Mouse (Mus musculus) midbrain, embryonic 16.5 days (tissue): ENCODE data around the gene Plce1. TPM values are rescaled to one million over a fixed set of nuclear protein-coding genes. Genes with fewer than 3 reads are reported as not detected.

Experiments used
- ATAC-seq: fragments of 200-750 bp; cut with Nextera tagmentation; 2 replicates; pipeline ENCODE4 v1.8.0; 2017; ENCODE audit warnings: moderate TSS enrichment
- H3K27ac ChIP-seq: fragments of 300-500 bp; sonication (generic); 2 replicates; pipeline ENCODE4 v1.5.1; 2014; ENCODE audit warnings: mild to moderate bottlenecking, low read length, mixed read lengths
- H3K27me3 ChIP-seq: fragments of 300-500 bp; sonication (generic); 2 replicates; pipeline ENCODE4 v1.6.1; 2014; ENCODE audit warnings: low read depth, low read length, mixed read lengths; ENCODE audit not compliant: control insufficient read depth, insufficient read depth
- H3K36me3 ChIP-seq: fragments of 300-500 bp; sonication (generic); 2 replicates; pipeline ENCODE4 v1.6.1; 2014; ENCODE audit warnings: mild to moderate bottlenecking, low read length, moderate library complexity, mixed read lengths; ENCODE audit not compliant: control insufficient read depth, insufficient read depth
- H3K4me1 ChIP-seq: fragments of 300-500 bp; sonication (generic); 2 replicates; pipeline ENCODE4 v1.6.1; 2014; ENCODE audit warnings: mild to moderate bottlenecking, low read length, mixed read lengths; ENCODE audit not compliant: control insufficient read depth, insufficient read depth
- H3K4me2 ChIP-seq: fragments of 300-500 bp; sonication (generic); 2 replicates; pipeline ENCODE4 v1.6.1; 2014; ENCODE audit warnings: mild to moderate bottlenecking, low read length, mixed read lengths
- H3K4me3 ChIP-seq: fragments of 300-500 bp; sonication (generic); 2 replicates; pipeline ENCODE4 v1.5.1; 2014; ENCODE audit warnings: low read depth, mild to moderate bottlenecking, low read length, moderate library complexity, mixed read lengths
- H3K9ac ChIP-seq: fragments of 300-500 bp; sonication (generic); 2 replicates; pipeline ENCODE4 v1.6.1; 2014; ENCODE audit warnings: low read depth, low read length, mixed read lengths
- H3K9me3 ChIP-seq: fragments of 300-500 bp; sonication (generic); replicated peaks from 2 replicates; pipeline ENCODE4 v1.6.1; 2014; ENCODE audit warnings: mild to moderate bottlenecking, low read length, mixed read lengths; ENCODE audit not compliant: control insufficient read depth, poor library complexity, severe bottlenecking
- WGBS: fragments of 180-500 bp; shearing (Covaris S2); extraction: QIAGEN DNeasy Blood & Tissue Kit; methylation state at CpG from one replicate; pipeline ENCODE4 v1.1.7; 2014; 5-methylcytosine and 5-hydroxymethylcytosine counted together
- polyA plus RNA-seq: library from polyadenylated mRNA; unstranded; fragments of >200 nt; fragmentation: Nextera tagmentation; extraction: Ambion mirVana; gene quantifications from 2 replicates; pipeline ENCODE4 v1.2.1, GENCODE M21; 2015

Plce1 gene
- polyA plus RNA-seq, 1 experiment from 2014 or later: 4.4 TPM

DNA sequence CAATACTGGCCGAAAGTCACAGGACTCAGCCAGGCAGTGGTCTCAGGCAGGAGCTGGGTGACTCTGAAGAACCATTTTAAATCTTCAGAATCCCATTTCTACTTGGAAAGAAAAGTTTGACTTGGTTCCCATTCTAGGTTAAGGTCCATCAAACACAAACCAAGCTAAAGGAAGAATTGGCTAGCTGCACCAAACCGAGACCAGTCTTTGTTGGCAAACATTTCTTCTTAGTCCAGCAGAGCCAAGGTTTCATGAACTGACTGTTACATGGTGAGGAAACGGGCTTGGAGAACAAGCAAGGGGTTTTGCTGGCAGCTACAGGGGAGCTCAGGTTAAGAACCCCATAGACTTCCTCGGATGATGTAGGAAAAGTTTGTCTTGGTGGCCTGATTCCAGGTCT, 212.9 kb downstream of the Plce1 start:
- no peak overlapping the region for H3K4me3 ChIP-seq
- no peak overlapping the region for H3K4me2 ChIP-seq
- 90% methylated on average over 4 of the region's 4 CpGs for WGBS
- H3K27ac ChIP-seq: no peak overlapping the region
- no peak overlapping the region for H3K9ac ChIP-seq
- H3K27me3 ChIP-seq: no peaks in the 10 kb centered on the region
- ATAC-seq: no peak
- no peaks in the 10 kb centered on the region for H3K4me1 ChIP-seq
- H3K36me3 ChIP-seq: no peaks in the 10 kb centered on the region
- no peaks in the 10 kb centered on the region for H3K9me3 ChIP-seq

- no peaks in the 10 kb centered on the region for H3K9me3 ChIP-seq
- no peaks in the 10 kb centered on the region for H3K27me3 ChIP-seq
- H3K4me1 ChIP-seq: no peaks in the 10 kb centered on the region
- H3K9ac ChIP-seq: no peak overlapping the region
- no peak for ATAC-seq
- H3K36me3 ChIP-seq: no peaks in the 10 kb centered on the region
- H3K4me2 ChIP-seq: no peak overlapping the region
- 94% methylated on average over 8 of the region's 8 CpGs for WGBS
- H3K27ac ChIP-seq: no peak overlapping the region
- H3K4me3 ChIP-seq: no peak overlapping the region
These were observed 220.9 kb downstream of the Plce1 start for GRCm38 (mm10) chr19:38701776-38702175.

DNA sequence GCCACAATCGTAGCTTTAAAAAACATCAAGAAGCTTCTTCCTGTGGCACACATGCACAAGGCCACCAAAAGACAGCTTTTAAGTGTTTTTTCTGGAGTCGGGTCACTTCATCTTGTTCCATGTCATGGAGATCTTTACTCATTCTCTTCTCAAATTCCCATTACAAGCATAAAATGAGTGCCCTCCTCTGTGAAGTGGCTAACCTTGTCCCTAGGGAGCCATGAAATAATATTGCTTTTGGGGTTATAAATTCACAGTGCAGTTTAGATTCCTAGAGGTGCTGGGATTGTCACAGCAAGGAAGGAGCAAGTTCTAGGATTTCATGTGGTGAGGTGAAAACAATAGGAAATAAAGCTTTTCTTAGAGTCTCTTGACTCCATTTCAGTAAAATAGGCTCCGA, 223.8 kb downstream of the Plce1 start:
- WGBS: 82% methylated on average over 3 of the region's 3 CpGs

DNA sequence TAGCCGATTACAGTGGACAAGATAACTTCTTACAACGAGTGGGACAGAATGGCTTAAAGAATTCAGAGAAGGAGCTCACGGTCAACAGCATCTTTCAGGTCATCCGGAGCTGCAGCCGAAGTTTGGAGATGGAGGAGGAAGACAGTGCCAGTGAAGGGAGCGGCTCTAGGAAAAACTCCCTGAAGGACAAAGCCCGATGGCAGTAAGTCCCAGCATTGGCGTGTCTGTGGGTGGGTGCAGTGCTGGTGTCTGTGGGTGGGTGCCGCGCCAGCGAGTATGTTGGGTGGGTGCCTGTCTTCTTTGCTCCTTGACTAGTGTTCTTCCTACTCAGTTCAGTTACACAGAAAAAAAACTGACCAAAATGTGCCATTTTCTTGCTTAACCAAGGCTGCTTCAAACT, 224.3 kb downstream of the Plce1 start:
- Histone ChIP-seq H3K36me3 (no peaks in the 10 kb centered on the region), H3K27ac (no peak overlapping the region), H3K9ac (no peak overlapping the region), H3K27me3 (no peaks in the 10 kb centered on the region), H3K4me3 (no peak overlapping the region), H3K9me3 (no peaks in the 10 kb centered on the region), H3K4me1 (no peaks in the 10 kb centered on the region), H3K4me2 (no peak overlapping the region)
- ATAC-seq: no peak
- 93% methylated on average over 11 of the region's 11 CpGs for WGBS

More for the DNA sequence above, 223.8 kb downstream of the Plce1 start:
- H3K4me2 ChIP-seq: no peak overlapping the region
- no peaks in the 10 kb centered on the region for H3K27me3 ChIP-seq
- no peak for ATAC-seq
- no peaks in the 10 kb centered on the region for H3K4me1 ChIP-seq
- no peaks in the 10 kb centered on the region for H3K9me3 ChIP-seq
- no peaks in the 10 kb centered on the region for H3K36me3 ChIP-seq
- no peak overlapping the region for H3K27ac ChIP-seq
- no peak overlapping the region for H3K9ac ChIP-seq
- H3K4me3 ChIP-seq: no peak overlapping the region

GRCm38 (mm10) chr19:38706449-38706848, 225.5 kb downstream of the Plce1 start:
- 94% methylated on average over 6 of the region's 6 CpGs for WGBS
- no peaks in the 10 kb centered on the region for H3K4me1 ChIP-seq
- H3K27me3 ChIP-seq: no peaks in the 10 kb centered on the region
- no peak overlapping the region for H3K4me3 ChIP-seq
- H3K27ac ChIP-seq: no peak overlapping the region
- no peak for ATAC-seq
- no peaks in the 10 kb centered on the region for H3K9me3 ChIP-seq
- no peak overlapping the region for H3K9ac ChIP-seq
- H3K36me3 ChIP-seq: no peaks in the 10 kb centered on the region
- H3K4me2 ChIP-seq: no peak overlapping the region

GRCm38 (mm10) chr19:38709376-38709775, 228.5 kb downstream of the Plce1 start:
- no peak overlapping the region for H3K9ac ChIP-seq
- WGBS: 97% methylated on average over 2 of the region's 2 CpGs
- no peak for ATAC-seq
- H3K4me2 ChIP-seq: no peak overlapping the region
- no peaks in the 10 kb centered on the region for H3K36me3 ChIP-seq
- no peaks in the 10 kb centered on the region for H3K27me3 ChIP-seq
- H3K9me3 ChIP-seq: no peaks in the 10 kb centered on the region
- no peak overlapping the region for H3K27ac ChIP-seq
- H3K4me1 ChIP-seq: no peaks in the 10 kb centered on the region
- no peak overlapping the region for H3K4me3 ChIP-seq

- ATAC-seq: no peak
- Histone ChIP-seq H3K36me3 (no peaks in the 10 kb centered on the region), H3K4me2 (no peak overlapping the region), H3K27me3 (no peaks in the 10 kb centered on the region), H3K9me3 (no peaks in the 10 kb centered on the region), H3K9ac (no peak overlapping the region), H3K27ac (no peak overlapping the region), H3K4me1 (no peaks in the 10 kb centered on the region), H3K4me3 (no peak overlapping the region)
- WGBS: 96% methylated on average over 4 of the region's 4 CpGs
These were observed 240.9 kb downstream of the Plce1 start for GRCm38 (mm10) chr19:38721808-38722207.

- no peak overlapping the region for H3K9ac ChIP-seq
- H3K4me3 ChIP-seq: no peak overlapping the region
- no peak overlapping the region for H3K4me2 ChIP-seq
- H3K27ac ChIP-seq: no peak overlapping the region
- no peaks in the 10 kb centered on the region for H3K36me3 ChIP-seq
- H3K27me3 ChIP-seq: no peaks in the 10 kb centered on the region
- no peaks in the 10 kb centered on the region for H3K4me1 ChIP-seq
- no peaks in the 10 kb centered on the region for H3K9me3 ChIP-seq
- 84% methylated on average over 6 of the region's 6 CpGs for WGBS
- no peak for ATAC-seq
These were observed 242.1 kb downstream of the Plce1 start for GRCm38 (mm10) chr19:38722982-38723381.

DNA sequence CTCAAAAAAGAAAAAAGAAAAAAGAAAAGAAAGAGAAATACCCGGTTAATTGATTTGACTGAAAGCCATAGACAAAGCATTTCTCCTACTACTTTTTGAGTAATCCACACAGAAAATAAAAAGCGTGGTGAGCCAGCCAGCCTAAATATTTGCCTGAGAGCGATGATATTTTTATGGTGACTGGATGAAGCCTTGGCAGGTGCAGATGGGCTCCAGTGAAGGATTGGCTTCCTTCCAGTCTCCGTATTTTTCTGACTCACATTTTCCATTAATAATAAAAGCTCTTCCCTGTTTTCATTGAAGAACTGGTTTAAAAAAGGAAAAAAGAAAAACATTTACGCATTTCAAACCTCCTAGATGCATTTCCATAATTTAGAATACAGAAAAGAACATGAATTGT, 243.1 kb downstream of the Plce1 start:
- Histone ChIP-seq H3K27me3 (no peaks in the 10 kb centered on the region), H3K36me3 (no peaks in the 10 kb centered on the region), H3K9ac (no peak overlapping the region), H3K4me2 (no peak overlapping the region), H3K4me3 (no peak overlapping the region), H3K9me3 (no peaks in the 10 kb centered on the region), H3K4me1 (no peaks in the 10 kb centered on the region; the same call in 1 of the 2 replicates), H3K27ac (no peak overlapping the region)
- ATAC-seq: no peak
- WGBS: 30% methylated on average over 5 of the region's 5 CpGs

- 56% methylated on average over 6 of the region's 6 CpGs for WGBS
- no peaks in the 10 kb centered on the region for H3K9me3 ChIP-seq
- H3K27ac ChIP-seq: peak overlapping the region; percentile 66
- no peaks in the 10 kb centered on the region; the same call in 1 of the 2 replicates for H3K4me1 ChIP-seq
- no peaks in the 10 kb centered on the region for H3K36me3 ChIP-seq
- no peak overlapping the region for H3K4me2 ChIP-seq
- H3K27me3 ChIP-seq: no peaks in the 10 kb centered on the region
- H3K9ac ChIP-seq: no peak overlapping the region
- ATAC-seq: peak; percentile 46; the same call in 1 of the 2 replicates
- no peak overlapping the region for H3K4me3 ChIP-seq
These were observed 247.9 kb downstream of the Plce1 start for GRCm38 (mm10) chr19:38728842-38729241.
